Mouse (Mus musculus): ENCODE data around the gene Hsf4. TPM values are rescaled to one million over a fixed set of nuclear protein-coding genes. Genes with fewer than 3 reads are reported as not detected.

The Hsf4 gene
- polyA plus RNA-seq, 1 experiment from 2014 or later, result 0.32 TPM

- Histone ChIP-seq H3K27me3 (peaks cover 23% of the 10 kb centered on the region), H3K4me3 (no peak overlapping the region), H3K36me3 (peaks cover 61% of the 10 kb centered on the region), H3K4me1 (replicated peaks) (peaks cover 18% of the 10 kb centered on the region), H3K4me2 (no peak overlapping the region), H3K9me3 (no peaks in the 10 kb centered on the region), H3K27ac (replicated peaks) (no peak overlapping the region), H3K9ac (no peak overlapping the region)
- no peak for ATAC-seq (ENCODE audit: low read depth)
- 95% methylated on average over 6 of the region's 6 CpGs for WGBS
These were observed 17.6 kb upstream of the Hsf4 start for GRCm38 (mm10) chr8:105251954-105252353.

- no peak for ATAC-seq (ENCODE audit: low read depth)
- H3K9ac ChIP-seq, result no peak overlapping the region
- peaks cover 51% of the 10 kb centered on the region for H3K36me3 ChIP-seq
- H3K27ac ChIP-seq (replicated peaks), result no peak overlapping the region
- H3K4me2 ChIP-seq, result 0 out of 2 replicates have a peak overlapping the region, but pooled peaks have one; percentile 96
- no peaks in the 10 kb centered on the region for H3K9me3 ChIP-seq
- 89% methylated on average over 10 of the region's 10 CpGs for WGBS
- peaks cover 30% of the 10 kb centered on the region for H3K27me3 ChIP-seq
- H3K4me3 ChIP-seq, result no peak overlapping the region
- peaks cover 18% of the 10 kb centered on the region for H3K4me1 ChIP-seq (replicated peaks)
These were observed 16.7 kb upstream of the Hsf4 start for GRCm38 (mm10) chr8:105252680-105253537.

GRCm38 (mm10) chr8:105253766-105254151 lies 15.8 kb upstream of the Hsf4 start:
- H3K9me3 ChIP-seq, result no peaks in the 10 kb centered on the region
- H3K4me1 ChIP-seq (replicated peaks), result peaks cover 21% of the 10 kb centered on the region
- H3K27ac ChIP-seq (replicated peaks), result peak overlapping the region; percentile 55; the same call in 1 of the 2 replicates
- peak; percentile 45; the same call in 1 of the 2 replicates for ATAC-seq (ENCODE audit: low read depth)
- peak overlapping the region; percentile 79 for H3K9ac ChIP-seq
- peak overlapping the region; percentile 61 for H3K4me3 ChIP-seq
- H3K27me3 ChIP-seq, result peaks cover 39% of the 10 kb centered on the region
- peaks cover 43% of the 10 kb centered on the region for H3K36me3 ChIP-seq
- peak overlapping the region; percentile 96 for H3K4me2 ChIP-seq
- 30% methylated on average over 20 of the region's 20 CpGs for WGBS

GRCm38 (mm10) chr8:105254152-105254965 lies 15.2 kb upstream of the Hsf4 start:
- H3K27me3 ChIP-seq, result peaks cover 45% of the 10 kb centered on the region
- under 1% methylated on average over 74 of the region's 74 CpGs for WGBS
- H3K9me3 ChIP-seq, result no peaks in the 10 kb centered on the region
- H3K36me3 ChIP-seq, result peaks cover 37% of the 10 kb centered on the region
- peak overlapping the region; percentile 79 for H3K9ac ChIP-seq
- peak overlapping the region; percentile 61 for H3K4me3 ChIP-seq
- ATAC-seq (ENCODE audit: low read depth), result peak; percentile 80
- H3K4me2 ChIP-seq, result peak overlapping the region; percentile 96
- H3K4me1 ChIP-seq (replicated peaks), result peaks cover 27% of the 10 kb centered on the region
- H3K27ac ChIP-seq (replicated peaks), result peak overlapping the region; percentile 55

GRCm38 (mm10) chr8:105254966-105255350 lies 14.6 kb upstream of the Hsf4 start, which contains the start of gene B3gnt9:
Gene B3gnt9 (minus strand): TSS chr8:105255153.
- WGBS, result 3% methylated on average over 14 of the region's 14 CpGs
- Histone ChIP-seq H3K9ac (peak within 1 kb of the TSS; percentile 79), H3K4me3 (peak within 1 kb of the TSS; percentile 61), H3K4me2 (peak within 1 kb of the TSS; percentile 96), H3K9me3 (no peaks in the 10 kb centered on the region), H3K36me3 (peaks cover 31% of the 10 kb centered on the region), H3K27me3 (peaks cover 51% of the 10 kb centered on the region), H3K4me1 (replicated peaks) (peaks cover 33% of the 10 kb centered on the region), H3K27ac (replicated peaks) (peak within 1 kb of the TSS; percentile 55)
- peak; percentile 21; the same call in 1 of the 2 replicates for ATAC-seq (ENCODE audit: low read depth)

GRCm38 (mm10) chr8:105257318-105258114 lies 12.1 kb upstream of the Hsf4 start:
- Histone ChIP-seq H3K9ac (no peak overlapping the region), H3K9me3 (no peaks in the 10 kb centered on the region), H3K36me3 (0 out of 2 replicates have a peak, but pooled peaks cover 7% of the 10 kb centered on the region), H3K4me1 (replicated peaks) (peaks cover 35% of the 10 kb centered on the region), H3K4me2 (no peak overlapping the region), H3K4me3 (no peak overlapping the region), H3K27ac (replicated peaks) (no peak overlapping the region), H3K27me3 (peaks cover 74% of the 10 kb centered on the region)
- 67% methylated on average over 7 of the region's 7 CpGs for WGBS
- no peak for ATAC-seq (ENCODE audit: low read depth)

GRCm38 (mm10) chr8:105258911-105259720 lies 10.5 kb upstream of the Hsf4 start:
- WGBS, result 2% methylated on average over 55 of the region's 55 CpGs
- no peaks in the 10 kb centered on the region for H3K9me3 ChIP-seq
- no peaks in the 10 kb centered on the region for H3K36me3 ChIP-seq
- H3K9ac ChIP-seq, result peak overlapping the region; percentile 59
- peak overlapping the region; percentile 38 for H3K4me3 ChIP-seq
- H3K27ac ChIP-seq (replicated peaks), result no peak overlapping the region
- peaks cover 89% of the 10 kb centered on the region for H3K27me3 ChIP-seq
- H3K4me1 ChIP-seq (replicated peaks), result peaks cover 32% of the 10 kb centered on the region
- peak overlapping the region; percentile 78 for H3K4me2 ChIP-seq
- peak; percentile 43 for ATAC-seq (ENCODE audit: low read depth)

- WGBS, result 3% methylated on average over 30 of the region's 30 CpGs
- peaks cover 92% of the 10 kb centered on the region for H3K27me3 ChIP-seq
- peak overlapping the region; percentile 59 for H3K9ac ChIP-seq
- no peaks in the 10 kb centered on the region for H3K9me3 ChIP-seq
- peaks cover 29% of the 10 kb centered on the region for H3K4me1 ChIP-seq (replicated peaks)
- peak overlapping the region; percentile 38 for H3K4me3 ChIP-seq
- no peak overlapping the region for H3K27ac ChIP-seq (replicated peaks)
- ATAC-seq (ENCODE audit: low read depth), result peak; percentile 55
- no peaks in the 10 kb centered on the region for H3K36me3 ChIP-seq
- H3K4me2 ChIP-seq, result peak overlapping the region; percentile 78
These were observed 9.8 kb upstream of the Hsf4 start for GRCm38 (mm10) chr8:105259721-105260320.

- H3K27me3 ChIP-seq, result peaks cover 92% of the 10 kb centered on the region
- H3K27ac ChIP-seq (replicated peaks), result no peak overlapping the region
- H3K9ac ChIP-seq, result no peak overlapping the region
- no peak overlapping the region for H3K4me3 ChIP-seq
- 59% methylated on average over 7 of the region's 7 CpGs for WGBS
- no peak overlapping the region for H3K4me2 ChIP-seq
- ATAC-seq (ENCODE audit: low read depth), result no peak
- peaks cover 27% of the 10 kb centered on the region for H3K4me1 ChIP-seq (replicated peaks)
- H3K36me3 ChIP-seq, result no peaks in the 10 kb centered on the region
- H3K9me3 ChIP-seq, result no peaks in the 10 kb centered on the region
These were observed 9.1 kb upstream of the Hsf4 start for GRCm38 (mm10) chr8:105260371-105261099.

GRCm38 (mm10) chr8:105261326-105261980 lies 8.1 kb upstream of the Hsf4 start:
- no peak overlapping the region for H3K9ac ChIP-seq
- H3K4me2 ChIP-seq, result no peak overlapping the region
- no peak for ATAC-seq (ENCODE audit: low read depth)
- H3K4me3 ChIP-seq, result no peak overlapping the region
- H3K27ac ChIP-seq (replicated peaks), result no peak overlapping the region
- H3K36me3 ChIP-seq, result no peaks in the 10 kb centered on the region
- H3K27me3 ChIP-seq, result peaks cover 92% of the 10 kb centered on the region
- 80% methylated on average over 12 of the region's 12 CpGs for WGBS
- H3K9me3 ChIP-seq, result no peaks in the 10 kb centered on the region
- H3K4me1 ChIP-seq (replicated peaks), result peaks cover 27% of the 10 kb centered on the region
